Mouse (Mus musculus) hindbrain, embryonic 13.5 days (tissue): ENCODE measurements around the gene Kpna6. TPM values are rescaled to one million over a fixed set of nuclear protein-coding genes. Genes with fewer than 3 reads are reported as not detected.

Source experiments
- ATAC-seq: fragments of 200-750 bp; cut with Nextera tagmentation; 2 replicates; pipeline ENCODE4 v1.8.0; 2017; ENCODE audit warnings: moderate TSS enrichment; ENCODE audit not compliant: low FRiP score
- H3K27ac ChIP-seq: fragments of 300-500 bp; sonication (generic); 2 replicates; pipeline ENCODE4 v1.5.1; 2015; ENCODE audit warnings: inconsistent platforms, mild to moderate bottlenecking, moderate library complexity
- H3K27me3 ChIP-seq: fragments of 300-500 bp; sonication (generic); 2 replicates; pipeline ENCODE4 v1.6.1; 2015; ENCODE audit warnings: mild to moderate bottlenecking, inconsistent platforms
- H3K36me3 ChIP-seq: fragments of 300-500 bp; sonication (generic); 2 replicates; pipeline ENCODE4 v1.6.1; 2015; ENCODE audit warnings: mild to moderate bottlenecking, inconsistent platforms
- H3K4me1 ChIP-seq: fragments of 300-500 bp; sonication (generic); replicated peaks from 2 replicates; pipeline ENCODE4 v1.6.1; 2015; ENCODE audit warnings: inconsistent platforms
- H3K4me2 ChIP-seq: fragments of 300-500 bp; sonication (generic); 2 replicates; pipeline ENCODE4 v1.6.1; 2015; ENCODE audit warnings: inconsistent platforms, mild to moderate bottlenecking, moderate library complexity
- H3K4me3 ChIP-seq: fragments of 300-500 bp; sonication (generic); 2 replicates; pipeline ENCODE4 v1.5.1; 2015; ENCODE audit warnings: mild to moderate bottlenecking, inconsistent platforms
- H3K9ac ChIP-seq: fragments of 300-500 bp; sonication (generic); 2 replicates; pipeline ENCODE4 v1.6.1; 2015; ENCODE audit warnings: mild to moderate bottlenecking, inconsistent platforms
- H3K9me3 ChIP-seq: fragments of 300-500 bp; sonication (generic); 2 replicates; pipeline ENCODE4 v1.6.1; 2016; ENCODE audit warnings: inconsistent platforms
- WGBS: fragments of 180-500 bp; shearing (Covaris S2); methylation state at CpG from one replicate; pipeline ENCODE4 v1.1.7; 2015; 5-methylcytosine and 5-hydroxymethylcytosine counted together
- polyA plus RNA-seq: library from polyadenylated mRNA; unstranded; fragments of >200 nt; fragmentation: Nextera tagmentation; extraction: Ambion mirVana; gene quantifications from 2 replicates; pipeline ENCODE4 v1.2.1, GENCODE M21; 2015

Gene Kpna6
- polyA plus RNA-seq, 1 experiment from 2014 or later: 17.6 TPM

GRCm38 (mm10) chr4:129684531-129684930 is 12.0 kb upstream of the Kpna6 start:
- WGBS: 96% methylated on average over 6 of the region's 6 CpGs
- Histone ChIP-seq H3K4me2 (no peak overlapping the region), H3K27me3 (no peaks in the 10 kb centered on the region), H3K9ac (no peak overlapping the region), H3K36me3 (peaks cover 92% of the 10 kb centered on the region), H3K9me3 (no peaks in the 10 kb centered on the region), H3K4me3 (no peak overlapping the region), H3K4me1 (no peaks in the 10 kb centered on the region), H3K27ac (no peak overlapping the region)
- no peak for ATAC-seq

GRCm38 (mm10) chr4:129683901-129684493 is 11.4 kb upstream of the Kpna6 start:
- no peak overlapping the region for H3K27ac ChIP-seq
- H3K4me1 ChIP-seq: no peaks in the 10 kb centered on the region
- peaks cover 91% of the 10 kb centered on the region for H3K36me3 ChIP-seq
- 86% methylated on average over 11 of the region's 11 CpGs for WGBS
- H3K9me3 ChIP-seq: no peaks in the 10 kb centered on the region
- no peaks in the 10 kb centered on the region for H3K27me3 ChIP-seq
- no peak for ATAC-seq
- H3K4me2 ChIP-seq: no peak overlapping the region
- H3K4me3 ChIP-seq: no peak overlapping the region
- no peak overlapping the region for H3K9ac ChIP-seq

GRCm38 (mm10) chr4:129681837-129682236 is 9.3 kb upstream of the Kpna6 start:
- Histone ChIP-seq H3K36me3 (peaks cover 93% of the 10 kb centered on the region), H3K4me1 (no peaks in the 10 kb centered on the region), H3K9ac (no peak overlapping the region), H3K27me3 (no peaks in the 10 kb centered on the region), H3K4me2 (no peak overlapping the region), H3K27ac (no peak overlapping the region), H3K9me3 (no peaks in the 10 kb centered on the region), H3K4me3 (no peak overlapping the region)
- WGBS: 97% methylated on average over 11 of the region's 11 CpGs
- no peak for ATAC-seq

GRCm38 (mm10) chr4:129672878-129673449 is 397 bp upstream of the Kpna6 start:
- WGBS: 11% methylated on average over 10 of the region's 10 CpGs
- H3K4me1 ChIP-seq: peaks cover 22% of the 10 kb centered on the region
- no peaks in the 10 kb centered on the region for H3K9me3 ChIP-seq
- H3K9ac ChIP-seq: peak overlapping the region; percentile 97
- H3K27ac ChIP-seq: peak overlapping the region; percentile 96
- no peak; the same call in 1 of the 2 replicates for ATAC-seq
- H3K36me3 ChIP-seq: peaks cover 29% of the 10 kb centered on the region
- no peaks in the 10 kb centered on the region for H3K27me3 ChIP-seq
- H3K4me3 ChIP-seq: peak overlapping the region; percentile 100
- H3K4me2 ChIP-seq: peak overlapping the region; percentile 98

- peak overlapping the region; percentile 96 for H3K27ac ChIP-seq
- H3K27me3 ChIP-seq: no peaks in the 10 kb centered on the region
- H3K4me2 ChIP-seq: peak overlapping the region; percentile 98
- ATAC-seq: no peak
- peaks cover 17% of the 10 kb centered on the region for H3K36me3 ChIP-seq
- H3K4me3 ChIP-seq: peak overlapping the region; percentile 100
- H3K9me3 ChIP-seq: no peaks in the 10 kb centered on the region
- peak overlapping the region; percentile 97 for H3K9ac ChIP-seq
- WGBS: 9% methylated on average over 12 of the region's 12 CpGs
- H3K4me1 ChIP-seq: peaks cover 22% of the 10 kb centered on the region
These were observed 980 bp downstream of the Kpna6 start for GRCm38 (mm10) chr4:129671491-129672082.

GRCm38 (mm10) chr4:129662255-129662813 is 10.2 kb downstream of the Kpna6 start:
- peaks cover 53% of the 10 kb centered on the region for H3K36me3 ChIP-seq
- H3K4me3 ChIP-seq: no peak overlapping the region
- 93% methylated on average over 3 of the region's 3 CpGs for WGBS
- no peaks in the 10 kb centered on the region for H3K27me3 ChIP-seq
- H3K4me1 ChIP-seq: 0 out of 2 replicates have a peak, but pooled peaks cover 2% of the 10 kb centered on the region
- H3K9me3 ChIP-seq: no peaks in the 10 kb centered on the region
- no peak overlapping the region for H3K27ac ChIP-seq
- no peak overlapping the region for H3K4me2 ChIP-seq
- ATAC-seq: no peak
- H3K9ac ChIP-seq: no peak overlapping the region

GRCm38 (mm10) chr4:129661584-129661983 is 11.0 kb downstream of the Kpna6 start:
- Histone ChIP-seq H3K9me3 (no peaks in the 10 kb centered on the region), H3K27me3 (no peaks in the 10 kb centered on the region), H3K36me3 (peaks cover 59% of the 10 kb centered on the region), H3K4me1 (0 out of 2 replicates have a peak, but pooled peaks cover 2% of the 10 kb centered on the region), H3K4me3 (no peak overlapping the region), H3K27ac (no peak overlapping the region), H3K9ac (no peak overlapping the region), H3K4me2 (no peak overlapping the region)
- WGBS: 96% methylated on average over 3 of the region's 3 CpGs
- no peak for ATAC-seq

- Histone ChIP-seq H3K36me3 (peaks cover 94% of the 10 kb centered on the region), H3K4me1 (no peaks in the 10 kb centered on the region), H3K4me3 (no peak overlapping the region), H3K4me2 (no peak overlapping the region), H3K27ac (no peak overlapping the region), H3K9me3 (no peaks in the 10 kb centered on the region), H3K27me3 (no peaks in the 10 kb centered on the region), H3K9ac (no peak overlapping the region)
- no peak for ATAC-seq
- 96% methylated on average over 14 of the region's 14 CpGs for WGBS
These were observed 17.8 kb downstream of the Kpna6 start for GRCm38 (mm10) chr4:129654770-129655169.

- H3K36me3 ChIP-seq: peaks cover 96% of the 10 kb centered on the region
- no peak overlapping the region for H3K4me2 ChIP-seq
- WGBS: 94% methylated on average over 8 of the region's 8 CpGs
- H3K4me3 ChIP-seq: no peak overlapping the region
- H3K9ac ChIP-seq: no peak overlapping the region
- no peaks in the 10 kb centered on the region for H3K9me3 ChIP-seq
- H3K27me3 ChIP-seq: no peaks in the 10 kb centered on the region
- H3K27ac ChIP-seq: no peak overlapping the region
- no peaks in the 10 kb centered on the region for H3K4me1 ChIP-seq
- ATAC-seq: no peak
These were observed 22.2 kb downstream of the Kpna6 start for GRCm38 (mm10) chr4:129650359-129650758.

- 83% methylated on average over 1 of the region's 1 CpGs for WGBS
- H3K4me2 ChIP-seq: no peak overlapping the region
- H3K4me1 ChIP-seq: no peaks in the 10 kb centered on the region
- no peaks in the 10 kb centered on the region for H3K9me3 ChIP-seq
- H3K9ac ChIP-seq: no peak overlapping the region
- H3K4me3 ChIP-seq: no peak overlapping the region
- no peaks in the 10 kb centered on the region for H3K27me3 ChIP-seq
- peaks cover 91% of the 10 kb centered on the region for H3K36me3 ChIP-seq
- no peak for ATAC-seq
- H3K27ac ChIP-seq: no peak overlapping the region
These were observed 23.9 kb downstream of the Kpna6 start for GRCm38 (mm10) chr4:129648656-129649055.

- H3K4me1 ChIP-seq: peaks cover 4% of the 10 kb centered on the region
- peaks cover 60% of the 10 kb centered on the region for H3K36me3 ChIP-seq
- 92% methylated on average over 6 of the region's 6 CpGs for whole genome bisulfite sequencing
- ATAC-seq: no peak
- no peak overlapping the region for H3K27ac ChIP-seq
- H3K9me3 ChIP-seq: no peaks in the 10 kb centered on the region
- no peaks in the 10 kb centered on the region for H3K27me3 ChIP-seq
- no peak overlapping the region for H3K4me3 ChIP-seq
- no peak overlapping the region for H3K4me2 ChIP-seq
- H3K9ac ChIP-seq: no peak overlapping the region
These were observed 27.4 kb downstream of the Kpna6 start for GRCm38 (mm10) chr4:129645204-129645603.

GRCm38 (mm10) chr4:129641756-129642155 is 30.8 kb downstream of the Kpna6 start:
- H3K27me3 ChIP-seq: no peaks in the 10 kb centered on the region
- peaks cover 51% of the 10 kb centered on the region for H3K36me3 ChIP-seq
- no peak overlapping the region for H3K9ac ChIP-seq
- H3K9me3 ChIP-seq: no peaks in the 10 kb centered on the region
- H3K4me2 ChIP-seq: peak overlapping the region; percentile 95; the same call in 1 of the 2 replicates
- H3K27ac ChIP-seq: 0 out of 2 replicates have a peak overlapping the region, but pooled peaks have one; percentile 8
- peaks cover 32% of the 10 kb centered on the region for H3K4me1 ChIP-seq
- H3K4me3 ChIP-seq: no peak overlapping the region
- ATAC-seq: no peak
- WGBS: 59% methylated on average over 5 of the region's 5 CpGs
